Mouse (Mus musculus): ENCODE measurements around the gene Gm26897.

Gene Gm26897

GRCm38 (mm10) chr5:111750092-111750491, 16.4 kb downstream of the Gm26897 start:
- no peak for DNase-seq (ENCODE audit: low spot score)

DNA sequence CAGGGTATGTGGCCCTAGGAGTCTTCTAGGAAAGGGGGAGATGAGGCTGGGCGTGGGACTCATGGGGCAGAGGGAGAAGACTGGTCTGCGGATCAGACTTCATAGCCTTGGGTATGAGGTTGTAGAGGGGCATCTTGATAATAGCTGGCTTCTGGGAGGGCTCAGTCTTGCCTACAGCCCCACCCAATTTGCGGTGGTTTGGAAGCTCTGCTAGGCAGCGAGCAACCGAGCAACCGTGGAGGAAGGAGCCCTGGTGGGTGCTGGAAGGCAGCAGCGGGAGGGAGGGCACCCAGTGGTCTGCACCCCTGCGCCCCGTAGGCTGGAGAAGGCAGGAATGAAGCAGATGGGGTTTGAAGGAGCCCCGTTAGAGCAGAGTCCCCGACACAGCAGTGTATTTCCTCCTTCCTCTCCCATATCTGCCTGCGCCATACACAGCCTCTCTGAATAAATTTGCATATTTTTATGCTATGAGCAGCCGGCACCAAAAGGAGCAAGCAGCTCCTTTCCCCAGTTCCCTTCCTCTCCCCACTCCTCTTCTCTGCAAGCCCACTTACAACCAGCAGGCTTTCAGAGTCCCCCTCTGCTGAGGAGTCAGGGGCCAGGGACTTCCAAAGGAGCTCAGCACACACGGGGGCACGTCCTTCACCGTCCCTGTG, 20.9 kb downstream of the Gm26897 start:
- DNase-seq (ENCODE audit: low spot score), result no peak

GRCm38 (mm10) chr5:111755330-111755729, 21.6 kb downstream of the Gm26897 start:
- peak; percentile 35 for DNase-seq (ENCODE audit: low spot score)

GRCm38 (mm10) chr5:111760721-111761480, 27.2 kb downstream of the Gm26897 start:
- DNase-seq (ENCODE audit: low spot score), result no peak

DNA sequence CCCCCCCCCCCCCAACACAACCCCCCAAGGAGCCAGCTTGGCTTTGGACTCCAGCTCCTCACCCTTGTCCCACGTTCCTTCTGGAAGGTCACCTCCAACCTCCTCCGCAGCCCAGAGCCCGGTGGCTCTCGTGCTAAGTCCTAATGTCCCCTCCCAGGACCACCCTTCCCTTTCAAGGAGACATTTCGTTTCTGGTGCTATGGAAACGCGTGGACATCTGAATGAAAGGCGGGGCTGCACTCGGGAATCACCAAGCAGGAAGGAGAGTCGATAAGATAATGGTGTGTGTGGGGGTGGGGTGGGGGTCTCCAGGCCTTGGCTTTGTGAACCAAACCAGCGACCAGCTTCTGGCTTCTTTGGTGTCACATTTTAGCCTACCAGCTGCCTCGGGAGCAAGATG, 27.9 kb downstream of the Gm26897 start:
- DNase-seq (ENCODE audit: low spot score), result no peak

DNA sequence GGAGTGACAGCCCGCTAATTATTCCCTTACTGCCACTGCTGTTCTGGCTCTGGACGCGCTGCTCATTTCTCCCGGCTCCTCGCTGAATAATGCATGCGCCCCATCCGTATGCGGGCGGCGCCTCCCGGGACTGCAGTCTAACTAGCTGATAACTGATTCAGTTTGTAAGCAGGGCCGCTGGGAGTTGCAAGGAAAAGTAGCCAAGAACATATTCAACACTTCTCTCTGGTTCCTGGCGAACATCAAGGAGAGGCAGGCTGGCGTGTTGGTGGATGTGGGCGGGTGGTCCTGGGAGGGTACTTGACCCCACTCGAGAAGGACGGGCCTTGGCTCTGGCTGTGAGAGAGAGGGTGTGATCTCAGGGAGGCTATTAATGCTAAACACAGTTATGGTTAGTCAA, 28.4 kb downstream of the Gm26897 start:
- peak; percentile 43 for DNase-seq (ENCODE audit: low spot score)

DNA sequence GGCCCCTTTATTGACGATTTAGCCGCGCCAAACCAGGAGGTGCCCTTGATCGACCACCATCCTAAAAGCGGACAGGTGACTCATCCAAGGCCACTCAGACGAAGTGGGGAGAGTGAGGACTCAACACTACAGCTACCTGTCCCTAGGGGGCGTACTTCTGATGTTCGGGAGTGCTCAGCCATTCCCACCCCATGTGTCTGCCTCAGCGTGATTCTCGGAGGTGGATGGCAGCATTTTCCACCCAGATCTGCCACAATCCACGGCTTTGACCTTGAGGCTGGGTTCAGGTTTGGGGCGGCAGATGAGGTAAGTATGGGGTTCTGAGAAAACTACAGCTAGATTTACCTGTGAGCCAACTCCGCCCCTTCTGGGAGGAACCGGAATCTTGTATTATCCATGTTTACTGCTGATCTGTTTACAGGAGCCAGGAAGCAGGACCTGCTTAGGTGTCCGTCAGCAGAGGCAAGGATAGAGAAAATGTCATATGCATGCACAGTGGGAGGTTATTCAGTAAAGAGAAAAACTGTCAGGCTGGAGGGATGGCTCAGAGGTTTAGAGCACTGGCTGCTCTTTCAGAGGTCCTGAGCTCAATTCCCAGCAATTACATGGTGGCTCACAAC, 32.1 kb downstream of the Gm26897 start:
- DNase-seq (ENCODE audit: low spot score), result no peak

DNA sequence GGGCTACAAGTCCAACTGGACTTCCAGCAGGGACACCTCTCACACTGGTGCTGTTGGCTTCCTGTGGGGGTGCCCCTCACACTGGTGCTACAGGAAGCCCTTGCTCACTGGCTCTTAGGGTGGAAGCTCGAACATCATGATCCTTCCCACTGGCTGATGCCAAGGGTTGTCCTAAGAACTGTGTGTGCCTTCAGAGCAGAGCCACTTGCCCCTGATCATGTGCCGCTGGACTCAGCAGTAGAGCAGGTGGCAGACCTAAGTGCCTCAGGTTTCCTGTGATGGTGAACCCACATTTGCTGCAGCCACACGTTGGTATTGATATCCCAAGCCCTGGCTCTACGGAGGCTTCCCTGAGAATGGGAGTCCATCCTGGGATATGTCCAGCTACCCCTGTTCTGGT, 33.0 kb downstream of the Gm26897 start:
- DNase-seq (ENCODE audit: low spot score), result no peak

GRCm38 (mm10) chr5:111770266-111770665, 36.5 kb downstream of the Gm26897 start:
- no peak for DNase-seq (ENCODE audit: low spot score)

- no peak for DNase-seq (ENCODE audit: low spot score)
Observed at GRCm38 (mm10) chr5:111772127-111772526, 38.4 kb downstream of the Gm26897 start.

DNA sequence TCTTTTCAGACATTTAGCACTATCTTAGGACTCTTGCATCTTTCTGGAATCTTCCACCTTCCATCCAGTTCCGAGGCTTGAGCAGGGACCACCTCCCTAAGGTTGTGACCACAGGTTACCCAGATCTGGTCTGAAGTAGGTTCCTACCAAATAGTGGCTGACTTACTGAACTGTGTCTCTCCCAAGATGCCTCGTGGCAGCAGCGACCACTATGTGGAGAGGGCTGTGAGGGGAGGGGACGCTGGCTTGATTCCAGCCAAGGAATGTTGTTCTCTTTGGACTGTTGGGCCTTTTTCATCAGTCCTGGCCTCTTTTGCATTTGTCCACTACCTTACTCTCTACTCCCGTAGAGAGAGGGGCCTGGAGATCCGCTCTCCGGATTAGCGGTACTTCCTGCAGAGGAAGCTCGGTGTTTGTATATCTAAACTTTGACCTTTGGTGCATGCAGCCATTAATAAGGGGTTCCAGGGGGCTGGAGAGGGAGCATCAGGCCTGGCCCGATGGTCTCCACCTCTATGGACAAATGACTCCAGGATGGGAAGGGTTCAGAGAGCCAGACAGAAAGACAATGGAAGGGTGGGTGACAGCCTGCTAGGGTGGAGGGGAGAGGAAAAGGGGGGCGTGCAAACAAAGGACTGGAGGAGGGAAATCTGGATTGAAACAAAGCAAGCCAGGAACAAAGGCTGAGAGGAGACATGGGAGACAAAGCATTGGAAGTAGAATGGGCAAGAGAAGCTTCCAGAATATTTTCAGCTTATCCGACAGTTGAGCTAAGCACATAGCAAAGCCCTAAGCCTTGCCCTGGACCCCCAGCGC, 39.1 kb downstream of the Gm26897 start:
- no peak for DNase-seq (ENCODE audit: low spot score)

GRCm38 (mm10) chr5:111773407-111773733, 39.6 kb downstream of the Gm26897 start:
- DNase-seq (ENCODE audit: low spot score), result no peak

GRCm38 (mm10) chr5:111776246-111776645, 42.5 kb downstream of the Gm26897 start:
- no peak for DNase-seq (ENCODE audit: low spot score)

- no peak for DNase-seq (ENCODE audit: low spot score)
Observed at GRCm38 (mm10) chr5:111778093-111778492, 44.4 kb downstream of the Gm26897 start.

GRCm38 (mm10) chr5:111779776-111780485, 46.2 kb downstream of the Gm26897 start:
- no peak for DNase-seq (ENCODE audit: low spot score)
